Mouse (Mus musculus): ENCODE results near the gene Tubal3. TPM values are rescaled to one million over a fixed set of nuclear protein-coding genes. Genes with fewer than 3 reads are reported as not detected.

Gene Tubal3
- polyA plus RNA-seq, 1 experiment from 2014 or later, result 0.08 TPM

- no peak for ATAC-seq (ENCODE audit: low read depth)
- H3K27ac ChIP-seq (replicated peaks; ENCODE audit: low read depth, low read length), result no peak overlapping the region
- H3K27me3 ChIP-seq (replicated peaks; ENCODE audit: control insufficient read depth, insufficient read depth, low read length), result no peaks in the 10 kb centered on the region
- H3K4me2 ChIP-seq (ENCODE audit: low read depth, low read length), result no peak overlapping the region
- H3K4me1 ChIP-seq (ENCODE audit: control insufficient read depth, insufficient read depth, low read length), result no peaks in the 10 kb centered on the region
- no peak for DNase-seq (ENCODE audit: low spot score)
- 64% methylated on average over 7 of the region's 7 CpGs for WGBS
- no peaks in the 10 kb centered on the region for H3K36me3 ChIP-seq (ENCODE audit: control insufficient read depth, insufficient read depth, low read length)
- no peak overlapping the region for H3K9ac ChIP-seq (ENCODE audit: low read depth, low read length)
- H3K4me3 ChIP-seq (ENCODE audit: low read depth, low read length), result no peak overlapping the region
- H3K9me3 ChIP-seq (ENCODE audit: control insufficient read depth, low read length), result no peaks in the 10 kb centered on the region
Observed at GRCm38 (mm10) chr13:3944699-3945098, 26.6 kb downstream of the Tubal3 start.

GRCm38 (mm10) chr13:3945249-3945648, 27.2 kb downstream of the Tubal3 start, which contains the start of gene Ucn3:
Ucn3 (minus strand) TSS chr13:3945349.
- Histone ChIP-seq H3K4me3 (ENCODE audit: low read depth, low read length) (no peak within 1 kb of the TSS), H3K4me1 (ENCODE audit: control insufficient read depth, insufficient read depth, low read length) (no peaks in the 10 kb centered on the region), H3K4me2 (ENCODE audit: low read depth, low read length) (no peak within 1 kb of the TSS), H3K9me3 (ENCODE audit: control insufficient read depth, low read length) (no peaks in the 10 kb centered on the region), H3K36me3 (ENCODE audit: control insufficient read depth, insufficient read depth, low read length) (no peaks in the 10 kb centered on the region), H3K9ac (ENCODE audit: low read depth, low read length) (no peak within 1 kb of the TSS), H3K27ac (replicated peaks; ENCODE audit: low read depth, low read length) (no peak within 1 kb of the TSS), H3K27me3 (replicated peaks; ENCODE audit: control insufficient read depth, insufficient read depth, low read length) (no peaks in the 10 kb centered on the region)
- WGBS, result 50% methylated on average over 2 of the region's 2 CpGs
- ATAC-seq (ENCODE audit: low read depth) (no peak), DNase-seq (ENCODE audit: low spot score) (no peak)

GRCm38 (mm10) chr13:3947267-3947666, 29.2 kb downstream of the Tubal3 start:
- no peak overlapping the region for H3K9ac ChIP-seq (ENCODE audit: low read depth, low read length)
- H3K4me1 ChIP-seq (ENCODE audit: control insufficient read depth, insufficient read depth, low read length), result no peaks in the 10 kb centered on the region
- no peaks in the 10 kb centered on the region for H3K27me3 ChIP-seq (replicated peaks; ENCODE audit: control insufficient read depth, insufficient read depth, low read length)
- no peak overlapping the region for H3K27ac ChIP-seq (replicated peaks; ENCODE audit: low read depth, low read length)
- WGBS, result 83% methylated on average over 4 of the region's 4 CpGs
- no peak overlapping the region for H3K4me3 ChIP-seq (ENCODE audit: low read depth, low read length)
- H3K4me2 ChIP-seq (ENCODE audit: low read depth, low read length), result no peak overlapping the region
- H3K36me3 ChIP-seq (ENCODE audit: control insufficient read depth, insufficient read depth, low read length), result no peaks in the 10 kb centered on the region
- no peaks in the 10 kb centered on the region for H3K9me3 ChIP-seq (ENCODE audit: control insufficient read depth, low read length)
- DNase-seq (ENCODE audit: low spot score) (no peak), ATAC-seq (ENCODE audit: low read depth) (no peak)

- Histone ChIP-seq H3K4me1 (ENCODE audit: control insufficient read depth, insufficient read depth, low read length) (no peaks in the 10 kb centered on the region), H3K36me3 (ENCODE audit: control insufficient read depth, insufficient read depth, low read length) (no peaks in the 10 kb centered on the region), H3K4me3 (ENCODE audit: low read depth, low read length) (no peak overlapping the region), H3K27me3 (replicated peaks; ENCODE audit: control insufficient read depth, insufficient read depth, low read length) (no peaks in the 10 kb centered on the region), H3K27ac (replicated peaks; ENCODE audit: low read depth, low read length) (no peak overlapping the region), H3K4me2 (ENCODE audit: low read depth, low read length) (no peak overlapping the region), H3K9ac (ENCODE audit: low read depth, low read length) (no peak overlapping the region), H3K9me3 (ENCODE audit: control insufficient read depth, low read length) (no peaks in the 10 kb centered on the region)
- ATAC-seq (ENCODE audit: low read depth) (no peak), DNase-seq (ENCODE audit: low spot score) (no peak)
- 89% methylated on average over 4 of the region's 4 CpGs for WGBS
Observed at GRCm38 (mm10) chr13:3949477-3949876, 31.4 kb downstream of the Tubal3 start.

- no peaks in the 10 kb centered on the region for H3K36me3 ChIP-seq (ENCODE audit: control insufficient read depth, insufficient read depth, low read length)
- ATAC-seq (ENCODE audit: low read depth) (no peak), DNase-seq (ENCODE audit: low spot score) (no peak)
- H3K27me3 ChIP-seq (replicated peaks; ENCODE audit: control insufficient read depth, insufficient read depth, low read length), result no peaks in the 10 kb centered on the region
- H3K4me1 ChIP-seq (ENCODE audit: control insufficient read depth, insufficient read depth, low read length), result no peaks in the 10 kb centered on the region
- no peak overlapping the region for H3K4me3 ChIP-seq (ENCODE audit: low read depth, low read length)
- H3K9me3 ChIP-seq (ENCODE audit: control insufficient read depth, low read length), result no peaks in the 10 kb centered on the region
- H3K27ac ChIP-seq (replicated peaks; ENCODE audit: low read depth, low read length), result no peak overlapping the region
- whole genome bisulfite sequencing, result 81% methylated on average over 6 of the region's 6 CpGs
- no peak overlapping the region for H3K9ac ChIP-seq (ENCODE audit: low read depth, low read length)
- no peak overlapping the region for H3K4me2 ChIP-seq (ENCODE audit: low read depth, low read length)
Observed at GRCm38 (mm10) chr13:3951198-3951914, 33.3 kb downstream of the Tubal3 start.

DNA sequence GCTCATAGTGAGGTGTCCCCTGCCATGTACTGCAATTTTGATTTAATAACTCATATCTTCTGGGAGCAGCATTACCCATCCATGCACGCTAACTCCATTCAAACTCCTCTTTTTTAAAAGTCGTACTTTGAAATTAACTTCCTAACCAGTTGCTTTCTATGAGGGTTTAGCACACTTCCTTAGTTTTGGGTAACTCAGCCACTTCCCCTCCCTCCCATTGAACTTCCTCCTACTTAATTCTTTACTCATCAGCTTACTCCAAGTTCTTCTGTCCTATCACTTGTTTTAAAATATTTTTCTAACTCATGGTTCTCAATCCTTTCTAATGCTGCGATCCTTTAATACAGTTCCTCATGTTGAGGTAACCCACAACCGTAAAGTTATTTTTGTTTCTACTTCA, 50.8 kb downstream of the Tubal3 start:
- H3K27me3 ChIP-seq (replicated peaks; ENCODE audit: control insufficient read depth, insufficient read depth, low read length), result no peaks in the 10 kb centered on the region
- ATAC-seq (ENCODE audit: low read depth) (no peak), DNase-seq (ENCODE audit: low spot score) (no peak)
- H3K4me3 ChIP-seq (ENCODE audit: low read depth, low read length), result no peak overlapping the region
- 84% methylated on average over 4 of the region's 4 CpGs for WGBS
- no peaks in the 10 kb centered on the region for H3K36me3 ChIP-seq (ENCODE audit: control insufficient read depth, insufficient read depth, low read length)
- H3K9me3 ChIP-seq (ENCODE audit: control insufficient read depth, low read length), result no peaks in the 10 kb centered on the region
- H3K27ac ChIP-seq (replicated peaks; ENCODE audit: low read depth, low read length), result no peak overlapping the region
- no peak overlapping the region for H3K4me2 ChIP-seq (ENCODE audit: low read depth, low read length)
- H3K9ac ChIP-seq (ENCODE audit: low read depth, low read length), result no peak overlapping the region
- H3K4me1 ChIP-seq (ENCODE audit: control insufficient read depth, insufficient read depth, low read length), result no peaks in the 10 kb centered on the region

Small RNAs within 50 kb of the gene (microRNA-seq; reads per million reads assigned to microRNA genes)
- gene Gm22460 (ENCODE audit: borderline number of aligned reads), result not detected

Other genes with a start within 250 kb of the Tubal3 start
- 7.1 and 10.7 TPM in 2 replicates for gene Calml3, start 114.0 kb upstream of the Tubal3 start, polyA plus RNA-seq (2014; fragmentation: Nextera tagmentation; extraction: Ambion mirVana)
- gene Calm4, start 80.5 kb upstream of the Tubal3 start, polyA plus RNA-seq (2014; fragmentation: Nextera tagmentation; extraction: Ambion mirVana), result 25.4 and 99.1 TPM in 2 replicates
- gene Calm5, start 64.1 kb upstream of the Tubal3 start, polyA plus RNA-seq (2014; fragmentation: Nextera tagmentation; extraction: Ambion mirVana), result 0.58 and 0.74 TPM in 2 replicates
- gene Net1, start 54 bp upstream of the Tubal3 start, polyA plus RNA-seq (2014; fragmentation: Nextera tagmentation; extraction: Ambion mirVana), result 82.0 and 94.5 TPM in 2 replicates
- 0.13 TPM in 1 of 2 replicates, not detected in the other for gene Ucn3, start 27.1 kb downstream of the Tubal3 start, polyA plus RNA-seq (2014; fragmentation: Nextera tagmentation; extraction: Ambion mirVana)
- gene Akr1c14, start 130.7 kb downstream of the Tubal3 start, polyA plus RNA-seq (2014; fragmentation: Nextera tagmentation; extraction: Ambion mirVana), result 2.5 and 2.8 TPM in 2 replicates
- gene Akr1c18, start 232.4 kb downstream of the Tubal3 start, polyA plus RNA-seq (2014; fragmentation: Nextera tagmentation; extraction: Ambion mirVana), result 1.6 and 2.1 TPM in 2 replicates